In the genomic region with DNA sequence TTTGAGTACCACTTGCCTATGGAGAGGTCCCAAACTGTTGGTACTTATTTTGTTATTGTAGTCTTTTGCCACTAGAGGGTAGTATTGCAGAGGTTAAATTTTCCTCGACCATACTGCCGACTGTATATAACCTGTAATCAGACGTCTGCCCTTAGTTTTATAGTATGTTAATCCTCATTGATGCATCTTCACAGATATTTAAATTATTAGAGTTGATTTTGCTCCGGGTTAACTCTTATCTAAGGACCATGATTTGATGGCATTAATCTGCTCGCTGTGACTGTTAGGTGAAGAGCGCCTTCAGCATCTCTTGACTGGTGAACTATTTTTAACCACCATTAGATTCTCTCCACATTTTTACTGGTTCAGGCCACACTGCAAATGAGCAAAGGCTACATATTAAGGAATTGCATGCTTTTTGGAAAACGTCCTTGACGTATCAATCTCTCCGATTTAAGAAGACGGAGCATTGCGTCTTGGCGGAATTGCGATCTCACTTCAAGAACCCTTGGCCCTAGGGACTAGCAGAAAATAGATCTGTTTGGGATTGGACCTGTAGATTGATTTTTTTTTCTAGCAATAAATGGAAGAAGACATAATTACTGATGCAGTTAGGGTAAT, we compare ENCODE assay signal across 7 mouse cellular contexts. TPM values are rescaled to one million over a fixed set of nuclear protein-coding genes. Genes with fewer than 3 reads are reported as not detected.
DNase-seq lines count a peak whose midpoint lies in the region; ATAC-seq lines count a peak whose summit lies in the region.

No protein-coding gene starts in this region.

- no peaks in the 10 kb centered on the region for H3K9me3 ChIP-seq in embryonic facial prominence, embryonic 11.5 days (replicated peaks; ENCODE audit: control insufficient read depth, low read length)
- H3K9me3 ChIP-seq in hindbrain, embryonic 12.5 days (replicated peaks), result no peaks in the 10 kb centered on the region
- H3K9me3 ChIP-seq in megakaryocyte, embryonic 14.5 days, result no peaks in the 10 kb centered on the region
- H3K9me3 ChIP-seq in stomach, embryonic 14.5 days (ENCODE audit: control insufficient read depth, low read depth, low read length), result no peaks in the 10 kb centered on the region

- H3K27ac ChIP-seq in embryonic facial prominence, embryonic 11.5 days (replicated peaks; ENCODE audit: low read depth, low read length), result peak overlapping the region; percentile 99; the same call in 1 of the 2 replicates
- H3K27ac ChIP-seq in hindbrain, embryonic 12.5 days, result peak overlapping the region; percentile 100
- no peak overlapping the region for H3K27ac ChIP-seq in stomach, embryonic 14.5 days (ENCODE audit: low read length)

- ATAC-seq in embryonic facial prominence, embryonic 11.5 days (replicated peaks; ENCODE audit: insufficient number of reproducible peaks, low FRiP score, low TSS enrichment, low read depth), result no peak
- no peak for ATAC-seq in hindbrain, embryonic 12.5 days (ENCODE audit: low FRiP score)
- ATAC-seq in stomach, embryonic 14.5 days (ENCODE audit: insufficient number of reproducible peaks, insufficient read depth, low FRiP score, low read depth), result no peak

- H3K4me2 ChIP-seq in embryonic facial prominence, embryonic 11.5 days (ENCODE audit: low read depth, low read length), result peak overlapping the region; percentile 66
- peak overlapping the region; percentile 93 for H3K4me2 ChIP-seq in hindbrain, embryonic 12.5 days (replicated peaks)
- peak overlapping the region; percentile 92 for H3K4me2 ChIP-seq in stomach, embryonic 14.5 days (replicated peaks; ENCODE audit: low read depth, low read length)

- 7% methylated on average over 13 of the region's 13 CpGs for WGBS in embryonic facial prominence, embryonic 11.5 days
- WGBS in hindbrain, embryonic 12.5 days, result 6% methylated on average over 13 of the region's 13 CpGs
- 12% methylated on average over 13 of the region's 13 CpGs for WGBS in stomach, embryonic 14.5 days

- DNase-seq in CD4-positive helper T cell, adult 2 months (ENCODE audit: low read depth, low spot score), result peak; percentile 65
- DNase-seq in ES-CJ7 (ENCODE audit: low read depth, low spot score), result peak; percentile 67
- peak; percentile 84 for DNase-seq in embryonic facial prominence, embryonic 11.5 days (ENCODE audit: low spot score)
- no peak for DNase-seq in ovary, postnatal 10 days (ENCODE audit: low spot score)

- H3K36me3 ChIP-seq in embryonic facial prominence, embryonic 11.5 days (replicated peaks; ENCODE audit: control insufficient read depth, insufficient read depth, low read depth, low read length), result peaks cover 5% of the 10 kb centered on the region
- peaks cover 17% of the 10 kb centered on the region for H3K36me3 ChIP-seq in hindbrain, embryonic 12.5 days
- peaks cover 31% of the 10 kb centered on the region for H3K36me3 ChIP-seq in megakaryocyte, embryonic 14.5 days (replicated peaks; ENCODE audit: low read length)
- peaks cover 20% of the 10 kb centered on the region; the same call in 1 of the 2 replicates for H3K36me3 ChIP-seq in stomach, embryonic 14.5 days (ENCODE audit: control insufficient read depth, insufficient read depth, low read length)

- peak overlapping the region; percentile 78 for H3K4me3 ChIP-seq in embryonic facial prominence, embryonic 11.5 days (ENCODE audit: low read depth, low read length)
- peak overlapping the region; percentile 75 for H3K4me3 ChIP-seq in hindbrain, embryonic 12.5 days
- peak overlapping the region; percentile 93 for H3K4me3 ChIP-seq in megakaryocyte, embryonic 14.5 days (replicated peaks)
- H3K4me3 ChIP-seq in stomach, embryonic 14.5 days (ENCODE audit: low read depth, low read length), result peak overlapping the region; percentile 93

- H3K27me3 ChIP-seq in embryonic facial prominence, embryonic 11.5 days (ENCODE audit: control insufficient read depth, insufficient read depth, low read length), result no peaks in the 10 kb centered on the region
- H3K27me3 ChIP-seq in hindbrain, embryonic 12.5 days, result no peaks in the 10 kb centered on the region
- peaks cover 10% of the 10 kb centered on the region for H3K27me3 ChIP-seq in megakaryocyte, embryonic 14.5 days (replicated peaks)
- H3K27me3 ChIP-seq in stomach, embryonic 14.5 days (ENCODE audit: control insufficient read depth, insufficient read depth, low read length), result no peaks in the 10 kb centered on the region

- no peak overlapping the region; the same call in 1 of the 2 replicates for H3K9ac ChIP-seq in embryonic facial prominence, embryonic 11.5 days (replicated peaks; ENCODE audit: low read length)
- H3K9ac ChIP-seq in hindbrain, embryonic 12.5 days, result peak overlapping the region; percentile 98; the same call in 1 of the 2 replicates
- 0 out of 2 replicates have a peak overlapping the region, but pooled peaks have one; percentile 99 for H3K9ac ChIP-seq in stomach, embryonic 14.5 days (replicated peaks; ENCODE audit: low read depth, low read length)

- H3K4me1 ChIP-seq in embryonic facial prominence, embryonic 11.5 days (ENCODE audit: control insufficient read depth, insufficient read depth, low read length), result 0 out of 2 replicates have a peak, but pooled peaks cover 2% of the 10 kb centered on the region
- peaks cover 23% of the 10 kb centered on the region for H3K4me1 ChIP-seq in hindbrain, embryonic 12.5 days
- peaks cover 37% of the 10 kb centered on the region for H3K4me1 ChIP-seq in megakaryocyte, embryonic 14.5 days
- H3K4me1 ChIP-seq in stomach, embryonic 14.5 days (ENCODE audit: control insufficient read depth, insufficient read depth, low read length), result peaks cover 5% of the 10 kb centered on the region

RNA-seq across cellular contexts. Expression of gene Serp2, which starts 53.3 kb away (rescaled TPM):
- 23.7 and 26.7 TPM in 2 replicates for polyA plus RNA-seq in embryonic facial prominence, embryonic 11.5 days (2014; fragmentation: Nextera tagmentation; extraction: Ambion mirVana)
- 59.0 and 59.8 TPM in 2 replicates for polyA plus RNA-seq in hindbrain, embryonic 12.5 days (2016; fragmentation: Nextera tagmentation; extraction: Ambion mirVana)
- polyA plus RNA-seq in megakaryocyte, embryonic 14.5 days (2012; ENCODE audit: insufficient read depth, low replicate concordance), result 0.47 TPM in 1 of 2 replicates, not detected in the other
- polyA plus RNA-seq in stomach, embryonic 14.5 days (2014; fragmentation: Nextera tagmentation; extraction: Ambion mirVana), result 12.3 and 12.7 TPM in 2 replicates
